Mouse (Mus musculus): ENCODE data around the gene Dnajc17. TPM values are rescaled to one million over a fixed set of nuclear protein-coding genes. Genes with fewer than 3 reads are reported as not detected.

The Dnajc17 gene
- total and polyA plus RNA-seq, 3 experiments, result 14.7 to 15.8 TPM; not detected in 1

GRCm38 (mm10) chr2:119171574-119171973 lies 37.0 kb downstream of the Dnajc17 start:
- no peaks in the 10 kb centered on the region for H3K9me3 ChIP-seq (replicated peaks; ENCODE audit: insufficient read depth, low read length)
- H3K27me3 ChIP-seq (ENCODE audit: control insufficient read depth in 1 of 2, insufficient read depth in 2 of 2, low read length in 2 of 2), result no peaks in the 10 kb centered on the region
- H3K79me2 ChIP-seq (ENCODE audit: control insufficient read depth, insufficient read depth, low read length, poor library complexity), result no peaks in the 10 kb centered on the region
- H3K36me3 ChIP-seq (ENCODE audit: control insufficient read depth in 1 of 2, insufficient read depth in 2 of 2, low read length in 2 of 2), result peaks cover 0 to 14% of the 10 kb centered on the region in 2 experiments; a peak in 2 of 4 replicates
- H3K4me3 ChIP-seq (ENCODE audit: control insufficient read depth in 1 of 2, insufficient read depth in 1 of 2, low read depth in 2 of 2, low read length in 2 of 2), result no peak overlapping the region
- H3K27ac ChIP-seq (ENCODE audit: control insufficient read depth, low read depth, low read length), result no peak overlapping the region
- no peak for TF ChIP-seq ZNF384 (IDR thresholded peaks at IDR 0.05; ENCODE audit: low read depth, low read length)
- no peak for TF ChIP-seq CHD2 (IDR thresholded peaks at IDR 0.05; ENCODE audit: low read length)
- TF ChIP-seq MAX (IDR thresholded peaks at IDR 0.05; ENCODE audit: low read length), result no peak
- TF ChIP-seq SIN3A (IDR thresholded peaks at IDR 0.05; ENCODE audit: low read length), result no peak
- no peak for TF ChIP-seq ETS1 (IDR thresholded peaks at IDR 0.05; ENCODE audit: low read depth, low read length)
- no peak for TF ChIP-seq BHLHE40 (IDR thresholded peaks at IDR 0.05; ENCODE audit: borderline replicate concordance, low read depth, low read length)
- no peak for TF ChIP-seq HCFC1 (IDR thresholded peaks at IDR 0.05; ENCODE audit: low read depth, low read length)
- TF ChIP-seq TCF12 (IDR thresholded peaks at IDR 0.05; ENCODE audit: low read depth, low read length), result no peak
- no peak for TF ChIP-seq NELFE (IDR thresholded peaks at IDR 0.05; ENCODE audit: low read depth, low read length)
- no peak for TF ChIP-seq NRF1 (IDR thresholded peaks at IDR 0.05; ENCODE audit: insufficient read depth, low read depth, low read length, poor library complexity, severe bottlenecking)
- TF ChIP-seq SMC3 (IDR thresholded peaks at IDR 0.05; ENCODE audit: low read depth, low read length), result no peak
- no peak for TF ChIP-seq GATA1 (IDR thresholded peaks at IDR 0.05; ENCODE audit: low read depth, low read length)
- TF ChIP-seq MYC (IDR thresholded peaks at IDR 0.05; ENCODE audit: low read depth, low read length), result no peak
- no peak for TF ChIP-seq MYB (IDR thresholded peaks at IDR 0.05; ENCODE audit: low read depth, low read length)
- no peak for TF ChIP-seq POLR2A (IDR thresholded peaks at IDR 0.05; ENCODE audit: control insufficient read depth in 1 of 2, insufficient read depth in 1 of 2, low read depth in 1 of 2, low read length in 2 of 2, poor library complexity in 1 of 2)
- no peak for TF ChIP-seq MAZ (IDR thresholded peaks at IDR 0.05; ENCODE audit: low read depth, low read length)
- H3K9ac ChIP-seq (ENCODE audit: control insufficient read depth, low read depth, low read length, poor library complexity, severe bottlenecking), result no peak overlapping the region
- DNase-seq (ENCODE audit: low read depth, low spot score), result no peak
- peaks cover 7 to 35% of the 10 kb centered on the region in 2 experiments; a peak in 3 of 4 replicates for H3K4me1 ChIP-seq (ENCODE audit: control insufficient read depth in 1 of 2, insufficient read depth in 2 of 2, low read length in 2 of 2)

GRCm38 (mm10) chr2:119170282-119170681 lies 38.3 kb downstream of the Dnajc17 start:
- no peak overlapping the region for H3K27ac ChIP-seq (ENCODE audit: control insufficient read depth, low read depth, low read length)
- no peak overlapping the region for H3K9ac ChIP-seq (ENCODE audit: control insufficient read depth, low read depth, low read length, poor library complexity, severe bottlenecking)
- peaks cover 7 to 35% of the 10 kb centered on the region in 2 experiments; a peak in 3 of 4 replicates for H3K4me1 ChIP-seq (ENCODE audit: control insufficient read depth in 1 of 2, insufficient read depth in 2 of 2, low read length in 2 of 2)
- no peaks in the 10 kb centered on the region for H3K79me2 ChIP-seq (ENCODE audit: control insufficient read depth, insufficient read depth, low read length, poor library complexity)
- TF ChIP-seq MAZ (IDR thresholded peaks at IDR 0.05; ENCODE audit: low read depth, low read length) (no peak), SIN3A (IDR thresholded peaks at IDR 0.05; ENCODE audit: low read length) (no peak), JUND (IDR thresholded peaks at IDR 0.05; ENCODE audit: low read depth, low read length) (peak; percentile 96), UBTF (IDR thresholded peaks at IDR 0.05; ENCODE audit: borderline replicate concordance, insufficient read depth, low read depth, low read length) (no peak)
- peak; percentile 48 for DNase-seq (ENCODE audit: low read depth, low spot score)
- H3K27me3 ChIP-seq (ENCODE audit: control insufficient read depth in 1 of 2, insufficient read depth in 2 of 2, low read length in 2 of 2), result no peaks in the 10 kb centered on the region
- H3K4me3 ChIP-seq (ENCODE audit: control insufficient read depth in 1 of 2, insufficient read depth in 1 of 2, low read depth in 2 of 2, low read length in 2 of 2), result no peak overlapping the region
- H3K36me3 ChIP-seq (ENCODE audit: control insufficient read depth in 1 of 2, insufficient read depth in 2 of 2, low read length in 2 of 2), result peaks cover 0 to 14% of the 10 kb centered on the region in 2 experiments; a peak in 2 of 4 replicates
- H3K9me3 ChIP-seq (replicated peaks; ENCODE audit: insufficient read depth, low read length), result no peaks in the 10 kb centered on the region

Data from MEL (cell line).